Mouse (Mus musculus) right cerebral cortex, adult 2 months (tissue): ENCODE data around the gene Tle6.

ENCODE experiments used
- DNase-seq, 2 experiments: peaks; one replicate each; pipeline ENCODE4 v3.0.0; 2021 to 2022; ENCODE audit warnings: low spot score in 2 of 2

The Tle6 gene

GRCm38 (mm10) chr10:81623441-81623840 lies 22.6 kb upstream of the Tle6 start:
- DNase-seq: no peak

DNA sequence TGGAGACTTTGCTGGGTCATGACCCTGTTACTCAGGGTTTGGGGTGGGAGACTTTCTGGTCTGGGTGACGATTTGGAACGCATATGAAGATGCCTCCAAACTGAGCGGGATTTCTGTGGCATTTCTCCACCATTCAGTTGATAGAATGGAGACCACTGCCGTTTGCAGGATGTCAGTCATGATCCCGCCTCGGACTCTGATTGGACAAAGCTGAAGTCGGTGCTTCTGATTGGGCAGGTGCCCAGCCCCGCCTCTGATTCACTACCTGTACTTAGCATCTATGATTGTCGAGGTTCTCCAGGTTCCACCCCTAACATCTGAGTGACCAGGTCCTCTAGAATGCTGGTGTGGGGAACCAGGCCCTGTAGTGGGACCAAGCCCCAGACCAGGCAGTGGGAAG lies 19.9 kb upstream of the Tle6 start:
- DNase-seq: no peak

DNA sequence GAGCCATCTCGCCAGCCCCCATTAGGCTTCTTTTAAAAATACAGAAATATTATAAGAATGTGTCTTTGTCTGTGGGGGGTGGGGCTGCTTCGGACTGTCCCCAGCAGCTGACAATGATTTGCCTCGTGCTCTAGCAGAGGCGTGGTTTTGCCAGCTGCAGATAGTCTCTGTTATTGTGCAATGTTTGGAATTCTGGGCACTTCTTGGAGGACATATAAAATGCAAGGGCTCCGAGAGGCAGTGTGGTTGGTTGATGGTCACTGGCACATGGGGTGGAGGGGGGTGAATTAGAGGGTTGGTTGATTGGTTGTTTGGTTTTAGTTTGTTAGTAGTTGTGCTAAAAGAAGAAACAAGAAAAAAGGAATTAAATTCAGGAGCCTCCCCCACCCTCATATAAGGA lies 19.1 kb upstream of the Tle6 start:
- DNase-seq: no peak

DNA sequence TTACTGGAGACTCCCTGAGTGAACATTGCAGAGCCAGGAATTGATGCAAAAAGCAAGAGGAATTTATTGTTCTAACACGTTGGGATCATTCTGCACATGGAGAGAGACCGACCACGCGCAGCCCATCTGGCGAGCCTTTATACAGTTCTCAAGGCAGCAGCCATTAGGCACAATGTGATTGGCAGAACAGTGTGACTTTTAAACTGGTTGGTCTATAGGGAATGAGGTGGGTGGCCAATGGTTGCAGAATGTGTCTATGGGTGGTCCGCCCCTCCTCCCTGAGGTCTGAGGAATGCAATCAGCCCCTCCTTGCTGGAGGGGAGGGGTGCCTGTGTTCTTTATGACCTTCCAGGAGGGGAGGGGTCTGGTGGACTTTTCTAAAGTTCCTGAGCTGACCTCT lies 14.6 kb upstream of the Tle6 start:
- DNase-seq: no peak

GRCm38 (mm10) chr10:81612779-81613178 lies 11.9 kb upstream of the Tle6 start:
- DNase-seq: no peak

DNA sequence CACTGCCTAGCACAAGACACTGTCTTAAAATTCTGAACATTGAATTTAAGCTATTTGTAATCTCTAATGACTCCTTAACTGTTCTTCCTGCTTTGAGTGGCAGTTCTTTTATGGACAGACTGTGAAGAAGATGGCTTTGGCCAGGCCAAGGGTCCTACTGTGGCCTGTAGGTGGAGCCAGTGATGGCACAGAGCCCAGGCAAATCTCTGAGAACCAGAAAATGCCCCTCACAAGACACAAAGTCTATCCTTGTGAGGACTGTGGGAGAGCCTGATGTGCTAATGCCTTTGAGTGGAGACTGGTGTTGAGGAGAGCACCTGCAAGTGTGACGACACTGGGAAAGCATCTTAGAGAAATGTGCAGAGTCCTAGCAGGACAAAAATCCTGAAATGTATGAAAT lies 7.4 kb upstream of the Tle6 start:
- DNase-seq: no peak

DNA sequence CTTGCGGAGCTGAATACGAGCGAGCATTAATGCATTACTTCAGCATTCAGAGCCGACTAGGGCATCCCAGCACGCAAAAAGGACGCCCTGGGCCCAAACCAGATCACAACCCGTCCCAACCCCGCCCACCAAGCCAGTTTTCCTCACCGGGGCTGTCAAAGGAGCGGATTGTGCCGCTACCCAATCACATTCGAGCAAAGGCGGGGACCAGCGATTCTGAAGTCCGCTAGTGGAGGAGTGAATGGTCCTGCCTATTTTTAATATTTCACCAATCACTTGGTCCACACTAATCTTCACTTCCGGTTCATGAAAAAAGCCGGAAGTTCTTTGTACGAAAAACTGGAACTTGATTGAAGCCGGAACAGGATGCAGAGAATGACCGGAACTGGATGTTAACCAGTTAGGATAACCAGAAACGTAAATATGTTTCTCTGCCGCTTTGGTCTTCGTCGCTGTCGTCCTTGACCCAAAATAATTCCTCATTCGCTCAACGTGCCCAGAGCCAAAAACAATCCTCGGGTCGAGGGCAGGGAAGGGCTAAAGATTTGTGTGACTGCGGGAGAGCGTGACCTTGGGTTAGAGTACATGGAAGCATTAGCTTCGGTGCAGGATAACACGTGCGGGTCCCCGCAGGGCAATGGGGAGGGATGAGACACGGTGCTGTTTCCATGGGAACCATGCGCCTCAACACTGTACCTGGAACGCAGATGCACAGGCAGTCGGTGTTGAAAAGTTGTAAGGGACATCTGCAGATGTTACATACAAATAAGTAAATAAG lies 5.3 kb upstream of the Tle6 start, which contains the start of gene BC025920:
TSS of gene BC025920 (plus strand) at position 297 of the 778 bp plus-strand sequence.
- DNase-seq: peak; percentile 91 to 94

DNA sequence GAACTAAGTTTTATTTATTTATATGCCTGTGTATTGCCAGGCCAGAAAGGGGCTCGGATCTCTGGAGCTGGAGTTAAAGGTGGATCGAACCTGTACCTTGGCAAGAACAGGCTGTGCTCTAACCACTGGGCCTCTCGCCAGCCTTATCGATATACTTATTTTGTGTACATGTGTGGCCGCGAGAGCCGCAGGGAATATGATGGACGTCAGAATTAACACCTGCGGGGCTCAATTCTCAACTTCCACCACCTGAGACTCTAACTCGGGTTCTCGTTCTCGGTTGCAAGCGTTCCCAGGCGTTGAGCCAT lies 4.7 kb upstream of the Tle6 start:
- no peak for DNase-seq

GRCm38 (mm10) chr10:81604968-81605665 lies 4.2 kb upstream of the Tle6 start:
- peak; percentile 87 to 92 for DNase-seq

- DNase-seq: no peak
These were observed 3.4 kb upstream of the Tle6 start for GRCm38 (mm10) chr10:81604019-81604967.

GRCm38 (mm10) chr10:81602741-81603151 lies 1.9 kb upstream of the Tle6 start:
- peak in 1 of 2 experiments; percentile 30 for DNase-seq

GRCm38 (mm10) chr10:81601396-81601905 lies 578 bp upstream of the Tle6 start:
- DNase-seq: no peak

GRCm38 (mm10) chr10:81600096-81600495 lies 777 bp downstream of the Tle6 start:
- no peak for DNase-seq

DNA sequence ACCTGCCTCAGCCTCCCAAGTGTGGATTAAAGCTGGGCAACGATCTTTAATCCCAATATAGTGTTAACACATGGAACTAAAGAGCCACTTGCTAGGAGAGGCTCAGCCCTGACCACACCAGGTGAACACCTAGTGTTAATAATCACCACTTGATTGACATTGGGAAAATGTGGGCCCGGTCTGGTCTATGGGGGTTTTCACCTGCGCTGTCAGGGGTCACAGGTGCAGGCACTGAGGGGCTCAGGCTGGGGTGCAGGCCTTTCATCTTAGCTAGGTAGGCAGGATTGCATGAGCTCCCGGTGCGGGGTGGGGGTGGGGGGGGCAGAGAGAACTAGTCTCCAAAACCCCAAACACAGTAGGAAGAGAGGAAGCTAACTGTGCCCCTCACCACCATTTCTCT lies 1.2 kb downstream of the Tle6 start:
- no peak for DNase-seq

DNA sequence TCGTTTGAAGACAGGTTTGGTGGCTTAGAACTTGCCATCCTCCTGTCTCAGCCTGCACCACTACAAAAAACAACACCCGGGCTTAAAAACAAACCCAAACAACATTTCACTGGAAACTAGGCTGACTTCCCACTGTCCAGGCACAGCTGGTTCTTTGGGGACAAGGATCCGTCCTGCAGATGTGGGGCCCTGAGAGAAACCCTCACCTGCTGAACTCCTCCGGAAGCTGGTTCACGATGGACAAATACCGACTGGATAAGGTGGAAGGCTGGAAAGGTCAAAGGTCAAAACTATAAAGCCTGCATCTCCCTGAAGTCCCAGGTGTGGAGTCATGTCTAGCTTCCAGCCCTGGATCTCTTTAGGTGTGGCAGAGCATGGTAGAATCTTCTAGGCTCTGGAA lies 2.0 kb downstream of the Tle6 start:
- DNase-seq: no peak

DNA sequence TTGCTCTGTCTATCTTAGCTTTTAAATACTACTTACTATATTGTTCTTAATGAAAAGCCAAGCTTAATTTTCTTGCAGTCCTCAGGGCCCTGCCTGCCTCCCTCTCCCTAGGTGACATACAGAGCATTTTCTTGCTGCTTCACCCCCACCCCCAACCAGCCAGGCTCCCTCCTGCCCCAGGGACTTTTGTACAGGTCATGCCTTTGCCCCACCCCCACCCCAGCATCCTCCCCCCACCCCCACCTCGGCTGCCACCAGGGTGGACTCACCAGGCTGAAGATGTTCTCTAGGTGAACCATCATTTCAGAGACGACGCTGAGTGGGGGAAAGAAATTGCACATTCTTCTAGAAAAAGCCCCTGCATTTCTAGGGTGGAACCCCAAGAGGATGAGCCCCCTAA lies 2.5 kb downstream of the Tle6 start:
- no peak for DNase-seq

DNA sequence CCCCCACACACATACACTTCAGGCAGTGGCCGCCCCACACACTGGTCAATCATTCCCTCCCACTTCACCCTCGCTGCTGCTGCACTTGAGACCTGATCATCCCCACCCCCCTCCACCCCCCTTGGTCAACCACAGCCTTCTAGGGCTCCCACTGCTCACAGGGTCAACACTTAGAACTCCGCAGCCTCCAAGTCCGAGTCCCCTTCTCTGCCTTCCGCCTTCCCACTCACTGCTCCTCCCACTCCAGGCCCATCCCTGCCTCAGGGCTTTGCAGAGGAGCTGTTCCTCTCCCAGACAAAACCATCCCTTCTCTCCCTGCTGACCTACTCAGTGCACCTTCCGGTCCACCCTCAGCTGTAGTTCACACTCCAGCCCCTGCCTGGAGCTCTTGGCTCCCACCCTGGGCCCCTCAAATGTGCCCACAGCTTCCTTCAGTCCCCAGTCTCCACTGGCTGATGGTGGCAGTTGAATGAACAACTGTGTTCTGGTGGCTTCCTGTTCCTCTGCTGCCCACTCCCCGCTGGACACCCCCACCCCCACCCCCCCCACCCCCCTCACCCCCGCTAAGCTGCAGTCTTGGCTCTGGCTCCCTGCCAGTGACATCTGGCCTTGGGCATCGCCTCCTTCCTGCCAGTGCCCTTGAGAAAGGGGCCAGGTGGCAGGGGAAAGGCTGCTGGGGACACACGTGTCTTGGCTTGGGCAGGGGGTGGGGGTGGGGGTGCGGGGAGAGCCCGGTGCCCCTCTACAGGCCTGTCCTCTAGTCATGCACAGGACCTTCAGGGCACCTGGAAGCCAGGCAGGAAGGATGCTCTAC lies 3.5 kb downstream of the Tle6 start:
- DNase-seq: peak in 1 of 2 experiments; percentile 46

- DNase-seq: no peak
These were observed 4.3 kb downstream of the Tle6 start for GRCm38 (mm10) chr10:81596611-81597010.

- no peak for DNase-seq
These were observed 5.3 kb downstream of the Tle6 start for GRCm38 (mm10) chr10:81595599-81595998.

DNA sequence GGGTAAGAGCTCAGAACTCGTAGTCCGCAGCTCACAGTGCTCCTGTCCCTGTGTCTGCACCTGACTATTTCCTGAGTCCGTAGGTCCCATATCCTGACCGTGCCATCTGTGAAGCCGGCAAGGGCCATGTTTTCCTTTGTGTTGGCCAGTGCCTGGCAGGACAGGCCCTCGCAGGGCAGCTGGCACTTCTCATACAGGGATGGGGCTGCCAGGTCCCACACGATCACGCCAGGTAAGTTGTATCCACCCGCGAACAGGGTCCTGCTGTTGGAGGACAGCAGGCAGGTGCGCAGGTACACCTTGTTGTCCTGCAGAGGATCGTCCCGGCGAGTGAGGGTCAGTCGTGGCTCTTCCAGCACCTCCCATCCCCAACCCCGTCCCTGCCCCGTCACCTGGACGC lies 6.9 kb downstream of the Tle6 start:
- DNase-seq: no peak

DNA sequence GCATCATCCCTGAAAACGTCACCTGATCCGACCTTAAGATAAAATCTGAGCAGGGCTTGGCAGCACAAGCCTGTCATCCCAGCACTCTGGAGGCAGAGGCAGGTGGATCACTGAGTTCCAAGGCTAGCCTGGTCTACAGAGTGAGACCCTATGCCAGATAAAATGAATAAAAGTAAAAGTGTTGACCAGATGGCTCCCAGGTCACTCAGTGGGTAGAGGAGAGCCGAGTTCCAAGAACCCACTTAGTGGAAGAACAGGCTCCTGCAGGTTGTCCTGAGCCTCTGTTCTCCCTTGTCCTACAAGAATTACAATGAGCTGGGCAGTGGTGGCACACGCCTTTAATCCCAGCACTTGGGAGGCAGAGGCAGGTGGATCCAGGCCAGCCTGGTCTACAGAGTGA lies 7.7 kb downstream of the Tle6 start:
- no peak for DNase-seq
